Mouse (Mus musculus): Measurements from ENCODE around the gene Pex7. TPM values are rescaled to one million over a fixed set of nuclear protein-coding genes. Genes with fewer than 3 reads are reported as not detected.

The Pex7 gene
- polyA plus RNA-seq, 1 experiment, result 19.1 TPM

DNA sequence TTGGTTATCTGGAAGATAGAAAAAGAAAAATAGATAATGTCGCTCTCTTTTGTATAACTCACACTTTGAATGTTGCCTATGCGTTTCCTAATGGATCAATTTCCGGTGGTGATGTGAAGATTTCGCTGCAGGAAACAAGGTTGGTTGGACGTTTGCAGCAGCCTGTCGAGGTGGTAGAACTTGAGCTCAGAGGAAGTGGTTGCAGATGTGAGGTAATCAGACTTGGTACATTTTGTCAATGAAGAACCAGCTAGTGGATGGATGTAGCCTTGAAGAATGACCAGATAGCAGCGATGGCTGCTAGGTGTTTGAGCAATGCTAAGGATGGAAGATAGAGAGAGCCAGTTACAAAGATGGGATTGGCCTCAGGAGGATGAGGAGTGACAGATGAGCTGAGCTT is 102.7 kb downstream of the Pex7 start:
- no peak for TF ChIP-seq POLR2A (IDR thresholded peaks at IDR 0.05; ENCODE audit: borderline replicate concordance, control insufficient read depth, low read depth, low read length)
- TF ChIP-seq CTCF (IDR thresholded peaks at IDR 0.05; ENCODE audit: control insufficient read depth, insufficient read depth, low read length), result no peak
- no peak overlapping the region for H3K27ac ChIP-seq (ENCODE audit: control insufficient read depth, insufficient read depth, low read depth, low read length, poor library complexity)
- no peak overlapping the region for H3K4me3 ChIP-seq (replicated peaks; ENCODE audit: control insufficient read depth, low read depth, low read length)
- no peaks in the 10 kb centered on the region; the same call in 1 of the 2 replicates for H3K4me1 ChIP-seq (ENCODE audit: control insufficient read depth, insufficient read depth, low read length)
- WGBS, result 13% methylated on average over 7 of the region's 7 CpGs

Other genes starting within 250 kb of the Pex7 start
- not detected in 2 replicates for gene Il20ra, start 195.1 kb downstream of the Pex7 start, polyA plus RNA-seq (2011; ENCODE audit: insufficient read depth, insufficient read length, low replicate concordance, missing spikeins)
- gene Slc35d3, start 56.2 kb downstream of the Pex7 start, polyA plus RNA-seq (2011; ENCODE audit: insufficient read depth, insufficient read length, low replicate concordance, missing spikeins), result 8.6 and 10.7 TPM in 2 replicates
- 11.2 and 27.0 TPM in 2 replicates for gene Map3k5, start 26.8 kb upstream of the Pex7 start, polyA plus RNA-seq (2011; ENCODE audit: insufficient read depth, insufficient read length, low replicate concordance, missing spikeins)
- gene Map7, start 240.8 kb upstream of the Pex7 start, polyA plus RNA-seq (2011; ENCODE audit: insufficient read depth, insufficient read length, low replicate concordance, missing spikeins), result 17.3 and 18.4 TPM in 2 replicates

Measured in bone marrow, adult 2 months (tissue).